Mouse (Mus musculus): ENCODE measurements at regions not wholly inside any gene's neighbourhood (a gene's known extent, or its start where the extent isn't known, plus 50 kb on each side); places are given as distances from the start of the nearest gene placed in this dataset.

DNA sequence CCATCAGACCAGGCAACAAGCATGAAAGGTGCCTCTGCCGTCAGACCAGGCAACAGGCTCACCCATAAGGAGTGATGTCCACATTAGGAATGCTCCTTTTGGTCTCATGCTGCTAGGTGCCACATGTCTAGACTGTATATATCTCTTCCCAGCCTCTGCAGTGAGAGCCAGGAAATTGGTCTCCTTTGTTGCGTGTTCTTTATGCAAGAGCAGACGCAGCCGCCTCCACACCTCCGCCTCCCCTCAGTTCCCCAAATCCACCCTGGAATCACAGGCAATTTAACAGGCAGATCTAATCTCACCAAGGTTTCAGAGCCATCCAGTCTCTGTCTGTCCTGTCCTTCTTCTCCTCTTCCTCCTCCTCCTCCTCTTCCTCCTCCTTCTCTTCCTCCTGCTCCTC, 207.0 kb downstream of the CK137956 start:
- ATAC-seq (replicated peaks; ENCODE audit: low read depth, poor library complexity, severe bottlenecking), result no peak

DNA sequence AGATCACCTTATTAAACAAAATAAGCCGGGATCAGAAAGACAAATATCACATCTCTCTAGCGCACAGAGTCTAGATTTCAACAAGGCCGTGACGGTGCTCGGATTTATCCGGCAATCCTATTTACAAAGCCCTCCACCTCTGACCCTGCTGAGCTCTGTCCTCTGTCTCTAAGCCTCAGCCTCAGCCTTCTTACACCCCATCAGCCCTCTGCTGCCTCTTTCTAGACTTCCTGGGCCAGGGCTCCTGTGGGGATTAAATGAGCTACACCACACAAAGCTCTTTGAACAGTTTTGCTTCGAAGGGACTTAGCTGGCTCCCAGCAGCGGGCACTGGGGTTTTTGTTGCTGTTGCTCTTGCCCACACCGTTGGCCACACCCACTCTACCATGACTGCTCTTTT, 211.8 kb downstream of the CK137956 start:
- no peak for ATAC-seq (replicated peaks; ENCODE audit: low read depth, poor library complexity, severe bottlenecking)

DNA sequence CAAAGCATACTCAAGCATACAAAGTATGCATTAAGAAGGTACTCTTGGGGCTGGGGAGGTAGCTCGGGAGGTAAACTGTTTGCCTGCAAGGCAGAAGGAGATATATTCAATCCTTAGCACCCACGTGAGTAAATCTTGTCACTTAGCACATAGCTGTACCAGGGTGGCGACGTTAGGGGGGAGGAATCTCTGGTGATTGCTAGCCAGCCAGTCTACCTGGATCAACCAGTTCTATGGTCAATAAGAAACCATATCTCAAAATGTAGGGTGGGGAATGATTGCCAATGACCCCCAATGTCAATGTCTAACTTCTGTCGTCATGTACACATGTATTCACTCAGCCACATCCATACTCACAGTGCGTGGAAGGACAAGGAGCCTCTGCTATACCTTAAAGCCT, 214.5 kb downstream of the CK137956 start:
- no peak for ATAC-seq (replicated peaks; ENCODE audit: low read depth, poor library complexity, severe bottlenecking)

DNA sequence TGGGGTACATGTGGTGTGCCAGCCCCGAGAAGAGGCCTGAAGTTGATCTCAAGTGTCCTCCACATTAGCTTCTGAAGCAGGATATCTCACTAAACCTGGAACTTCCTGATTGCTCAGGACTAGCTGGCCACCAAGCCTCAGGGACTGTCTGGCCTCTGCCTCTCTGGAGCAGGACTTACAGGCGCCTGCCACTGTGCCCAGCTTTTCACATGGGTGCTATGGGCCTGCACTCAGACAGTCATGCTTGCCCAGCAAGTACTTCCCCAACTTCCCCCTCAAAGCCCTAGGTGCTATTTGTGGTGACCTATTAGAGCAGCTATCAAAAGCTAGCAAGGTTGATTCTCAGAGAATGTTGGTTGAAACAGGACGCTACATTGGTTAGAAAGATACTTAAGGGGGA, 220.0 kb downstream of the CK137956 start:
- no peak for ATAC-seq (replicated peaks; ENCODE audit: low read depth, poor library complexity, severe bottlenecking)

DNA sequence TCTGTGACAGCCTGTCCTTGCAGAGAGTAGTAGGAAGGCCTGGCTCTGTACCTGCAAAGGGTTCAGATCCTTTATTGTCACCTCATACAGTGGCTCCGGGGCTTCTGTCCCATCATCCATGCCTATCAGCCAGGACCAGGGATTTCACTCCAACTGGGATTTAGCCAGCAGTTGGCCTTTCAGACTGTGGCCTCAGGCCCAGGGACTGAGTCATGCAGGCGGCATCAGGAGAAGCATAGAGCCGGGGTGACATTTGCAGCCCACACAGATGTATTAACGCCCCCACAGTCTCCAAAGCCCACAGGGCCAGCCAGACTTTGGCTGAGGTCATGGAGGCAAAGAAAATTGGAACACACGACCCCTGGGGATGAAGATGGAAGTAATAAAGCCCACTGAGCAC, 222.9 kb downstream of the CK137956 start:
- ATAC-seq (replicated peaks; ENCODE audit: low read depth, poor library complexity, severe bottlenecking), result no peak

DNA sequence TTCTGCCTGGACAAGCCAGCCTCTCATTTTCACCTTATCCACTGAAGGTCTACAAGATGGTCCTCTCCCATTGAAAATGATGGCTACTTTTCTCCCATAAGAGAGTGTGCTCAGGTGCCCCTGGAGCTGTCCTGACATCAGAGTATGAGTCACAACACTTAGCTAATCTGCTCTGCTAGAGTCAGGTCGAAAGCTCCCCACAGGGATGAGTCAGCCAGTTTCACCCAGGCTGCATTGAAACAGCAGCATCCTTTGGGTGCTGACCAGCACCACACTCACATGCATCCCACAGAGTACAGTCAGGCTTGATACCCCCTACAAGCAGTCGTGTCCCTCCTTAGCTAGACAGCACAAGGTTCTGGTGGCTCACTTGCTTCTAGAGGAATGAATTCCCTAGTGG, 234.0 kb downstream of the CK137956 start:
- ATAC-seq (replicated peaks; ENCODE audit: low read depth, poor library complexity, severe bottlenecking), result no peak

DNA sequence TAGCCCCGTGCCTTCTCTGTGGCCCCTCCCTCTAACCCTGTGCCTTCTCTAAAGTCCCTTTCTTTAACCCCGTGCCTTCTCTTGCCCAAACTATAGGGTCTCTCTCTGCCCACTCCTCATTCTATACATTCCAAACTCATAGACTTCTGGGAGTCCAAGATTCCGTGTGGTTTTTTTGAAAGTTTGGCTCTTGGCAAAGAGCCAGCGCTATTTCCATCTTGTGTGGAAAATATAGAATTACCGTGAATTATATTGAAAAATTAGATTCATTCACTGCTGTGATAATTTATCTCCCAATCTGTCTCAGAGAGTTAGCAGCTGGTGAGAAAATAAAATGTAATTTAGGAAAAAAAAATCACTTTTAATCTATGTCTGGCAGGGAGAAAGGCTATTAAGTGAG, 234.6 kb downstream of the CK137956 start:
- ATAC-seq (replicated peaks; ENCODE audit: low read depth, poor library complexity, severe bottlenecking), result no peak

DNA sequence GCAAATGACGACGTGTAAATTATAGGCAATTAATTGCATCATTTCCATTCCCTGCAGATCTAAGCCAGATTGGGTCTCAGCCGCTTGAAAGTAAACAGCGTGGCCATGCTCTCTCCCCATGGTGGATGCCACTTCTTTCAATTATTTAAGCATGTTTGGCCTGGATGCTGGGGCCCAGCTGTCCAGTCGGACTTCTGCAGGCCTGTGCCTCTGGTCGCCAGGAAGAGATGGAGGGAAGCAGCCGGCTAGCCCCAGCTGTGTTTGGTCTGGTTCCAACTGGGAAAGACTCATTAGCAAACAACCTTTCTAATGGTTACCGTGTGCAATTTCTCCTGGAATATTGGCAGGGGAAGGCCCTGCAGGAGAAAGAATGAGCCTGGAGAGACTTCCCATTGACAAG, 236.1 kb downstream of the CK137956 start:
- no peak for ATAC-seq (replicated peaks; ENCODE audit: low read depth, poor library complexity, severe bottlenecking)

DNA sequence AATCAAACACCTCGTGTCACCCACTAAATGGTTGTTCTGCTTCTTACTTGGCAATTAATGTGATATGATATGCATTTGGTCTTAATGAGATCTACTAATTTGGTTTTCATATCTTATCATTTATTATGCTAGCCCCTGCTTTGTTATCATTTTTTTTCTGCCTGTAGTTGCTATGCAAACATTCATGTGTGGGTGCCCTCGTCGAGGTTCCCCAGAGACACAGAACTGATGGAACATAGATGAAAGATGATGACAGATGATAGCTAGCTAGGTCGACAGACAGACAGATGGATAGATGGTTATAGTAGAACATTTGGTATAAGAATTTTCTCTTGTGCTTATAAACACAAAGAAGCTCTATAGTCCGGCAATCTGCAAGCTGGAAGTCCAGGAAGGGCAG, 252.1 kb downstream of the CK137956 start:
- no peak for ATAC-seq (replicated peaks; ENCODE audit: low read depth, poor library complexity, severe bottlenecking)

DNA sequence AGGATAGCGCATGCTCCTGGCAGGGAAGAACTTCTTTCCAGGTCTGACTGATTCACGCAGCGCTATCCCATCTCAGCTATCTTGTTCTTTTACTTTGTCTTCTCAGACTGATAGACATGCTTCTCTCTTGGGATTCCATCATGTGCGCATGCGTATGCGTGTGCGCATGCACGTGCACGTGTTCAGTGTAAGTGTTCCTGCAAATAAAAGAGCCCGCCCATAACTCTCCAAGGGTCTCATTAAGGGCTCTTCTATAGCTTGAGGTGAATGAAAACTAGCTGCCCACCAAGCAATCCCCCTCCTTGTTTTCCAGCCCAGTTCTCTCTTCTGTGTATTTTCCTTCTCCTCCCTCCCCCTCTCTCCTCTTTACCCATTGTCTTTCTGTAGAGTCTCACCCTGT, 258.5 kb downstream of the CK137956 start:
- no peak for ATAC-seq (replicated peaks; ENCODE audit: low read depth, poor library complexity, severe bottlenecking)

DNA sequence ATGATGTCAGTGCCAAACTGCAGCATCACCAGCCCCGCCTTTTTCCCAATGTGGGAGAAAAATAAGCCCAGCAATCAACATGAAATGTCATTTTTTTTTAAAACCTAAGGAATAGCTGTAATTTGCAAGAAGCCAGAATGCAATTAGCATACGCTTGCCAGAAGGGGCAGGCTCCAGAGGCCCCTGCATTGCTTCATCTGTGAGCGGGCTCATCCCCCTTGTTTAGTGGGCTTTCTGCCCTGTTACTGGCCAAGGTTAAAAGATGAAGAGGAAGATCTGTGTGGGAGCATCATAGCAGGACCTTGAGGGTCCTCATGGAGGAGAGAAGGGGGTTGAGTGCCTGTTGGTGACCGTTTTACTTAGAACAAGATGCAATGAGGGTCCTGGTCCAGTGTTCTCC, 259.9 kb downstream of the CK137956 start:
- no peak for ATAC-seq (replicated peaks; ENCODE audit: low read depth, poor library complexity, severe bottlenecking)

DNA sequence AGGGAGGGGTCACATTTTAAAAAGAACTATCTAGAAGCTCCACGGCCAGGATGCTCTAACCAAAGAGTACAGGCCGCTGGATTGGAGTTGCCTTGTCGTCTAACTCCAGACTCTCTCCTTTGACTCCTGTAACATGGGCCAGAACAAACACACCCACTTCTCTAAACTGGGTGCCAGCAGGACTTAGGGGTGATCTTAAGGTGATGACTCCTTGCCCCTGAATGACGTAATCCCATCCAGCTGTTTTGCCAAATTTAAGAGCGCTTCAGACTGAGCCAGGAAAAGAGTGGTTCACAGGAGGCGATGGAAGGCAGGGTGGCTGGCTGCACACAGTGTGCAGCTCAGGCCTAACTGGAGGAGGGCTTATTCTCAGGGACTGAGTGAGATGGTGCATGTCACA, 261.0 kb downstream of the CK137956 start:
- no peak for ATAC-seq (replicated peaks; ENCODE audit: low read depth, poor library complexity, severe bottlenecking)

DNA sequence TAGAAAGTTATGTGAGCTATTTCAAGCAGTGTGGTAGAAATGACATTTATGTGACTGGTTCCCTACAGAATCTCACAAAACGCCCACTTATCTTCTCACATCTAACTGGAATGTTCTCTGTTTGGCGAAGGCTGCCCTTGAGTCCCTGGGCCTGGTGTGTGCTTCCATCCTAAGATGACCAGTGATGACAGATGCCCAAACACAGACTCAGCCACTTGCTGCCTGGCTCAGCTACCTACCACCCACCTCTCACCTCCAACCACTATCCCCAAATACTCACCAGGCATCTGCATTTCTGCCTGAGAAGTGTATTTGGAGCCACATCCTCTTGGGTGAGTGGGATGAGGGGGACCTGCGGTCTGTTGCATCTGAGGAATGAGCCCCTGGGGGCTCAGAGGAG, 262.6 kb downstream of the CK137956 start:
- ATAC-seq (replicated peaks; ENCODE audit: low read depth, poor library complexity, severe bottlenecking), result no peak

DNA sequence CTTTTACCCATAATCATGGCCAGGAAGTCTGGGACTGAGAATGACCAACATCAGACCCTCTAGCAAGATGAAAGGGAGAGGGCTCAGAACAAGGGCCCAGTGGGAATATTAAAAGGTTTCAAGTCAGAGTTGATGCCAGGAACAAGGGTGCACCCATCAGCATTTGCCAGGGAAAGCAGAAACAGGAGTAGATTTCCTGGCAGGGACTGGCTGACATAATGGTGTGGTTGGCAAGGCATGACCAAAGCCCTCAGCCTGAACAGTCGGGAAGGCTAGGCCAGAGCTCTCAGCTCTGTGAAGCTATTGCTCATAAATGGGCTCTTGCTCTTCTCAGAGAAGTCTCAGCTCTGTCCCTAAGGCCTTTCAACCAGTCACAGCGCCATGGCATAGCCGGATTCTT, 263.6 kb downstream of the CK137956 start:
- ATAC-seq (replicated peaks; ENCODE audit: low read depth, poor library complexity, severe bottlenecking), result no peak

DNA sequence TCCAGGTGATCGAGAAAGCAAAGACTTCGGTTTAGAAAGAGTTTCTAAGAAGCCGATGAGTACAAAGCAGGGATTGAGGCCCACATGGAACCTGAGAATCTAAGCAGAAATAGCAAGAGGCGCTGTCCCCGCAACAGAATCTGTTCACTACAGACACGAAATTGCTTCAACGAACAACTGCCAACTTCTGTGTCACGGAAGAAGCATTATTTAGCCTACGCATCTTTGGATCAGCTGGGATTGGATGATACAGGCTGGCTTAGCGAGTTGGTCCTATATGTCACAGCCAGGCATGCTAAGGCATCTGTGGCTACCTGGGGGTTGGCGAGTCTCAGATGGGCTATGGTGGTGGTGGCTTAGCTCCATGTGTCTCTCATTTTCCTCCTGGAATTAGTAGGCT, 269.1 kb downstream of the CK137956 start:
- ATAC-seq (replicated peaks; ENCODE audit: low read depth, poor library complexity, severe bottlenecking), result no peak

DNA sequence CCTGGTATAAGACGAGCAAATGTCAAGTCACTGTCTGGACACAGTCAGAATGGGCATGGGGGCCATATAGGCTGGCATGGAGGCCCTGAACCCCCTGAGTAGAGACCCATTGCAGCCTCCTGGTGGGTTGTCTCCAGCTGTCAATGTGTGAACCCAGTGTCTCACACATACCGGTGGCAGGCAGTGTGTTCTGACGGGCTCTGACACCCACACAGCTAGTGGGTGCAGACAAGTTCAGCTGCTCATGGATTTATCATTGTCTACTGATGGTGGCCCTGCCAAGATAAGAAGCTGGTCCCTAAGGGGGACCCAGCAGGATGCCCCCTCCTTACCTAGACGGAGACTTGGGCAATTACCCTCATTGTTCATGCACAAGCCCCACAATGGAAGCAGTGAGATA, 280.8 kb downstream of the CK137956 start:
- no peak for ATAC-seq (replicated peaks; ENCODE audit: low read depth, poor library complexity, severe bottlenecking)

DNA sequence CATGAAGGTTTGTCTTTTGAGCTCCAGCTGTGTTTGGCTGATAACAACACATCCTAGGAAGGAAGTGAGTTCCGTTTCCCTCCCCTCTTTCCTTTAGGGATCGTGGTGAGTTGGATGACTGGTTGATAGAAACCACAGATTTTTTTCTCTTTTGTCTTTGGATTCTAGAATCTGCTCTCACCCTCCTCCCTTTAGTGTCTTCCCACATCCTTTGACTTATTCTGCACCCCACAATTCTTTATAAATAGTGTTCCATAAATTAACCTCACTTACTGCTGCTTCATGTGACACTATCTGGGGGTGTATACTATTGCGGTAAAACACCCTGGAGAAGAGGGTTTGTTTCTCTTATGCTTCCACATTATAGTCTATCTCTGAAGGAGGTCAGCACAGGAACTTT, 285.7 kb downstream of the CK137956 start:
- no peak for ATAC-seq (replicated peaks; ENCODE audit: low read depth, poor library complexity, severe bottlenecking)

DNA sequence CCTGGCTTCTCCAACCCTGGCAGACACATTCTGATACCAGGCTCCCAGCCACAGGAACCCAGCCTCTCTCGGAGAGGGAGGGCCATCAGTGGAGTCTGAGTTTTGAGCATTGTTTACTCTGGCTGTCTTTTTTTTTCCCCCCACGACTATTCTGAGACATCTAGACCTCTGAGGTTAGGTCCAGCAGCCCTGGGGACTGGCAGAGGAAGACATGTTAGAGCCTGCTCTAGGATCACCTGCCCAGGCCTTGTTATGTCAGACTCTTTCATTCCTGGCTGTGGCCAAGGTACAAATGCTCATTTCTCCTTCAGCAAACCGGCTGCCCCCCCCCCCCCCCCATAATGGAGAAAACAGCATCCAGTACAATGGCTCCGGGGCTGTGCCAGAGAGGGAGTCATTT, 291.4 kb downstream of the CK137956 start:
- no peak for ATAC-seq (replicated peaks; ENCODE audit: low read depth, poor library complexity, severe bottlenecking)

DNA sequence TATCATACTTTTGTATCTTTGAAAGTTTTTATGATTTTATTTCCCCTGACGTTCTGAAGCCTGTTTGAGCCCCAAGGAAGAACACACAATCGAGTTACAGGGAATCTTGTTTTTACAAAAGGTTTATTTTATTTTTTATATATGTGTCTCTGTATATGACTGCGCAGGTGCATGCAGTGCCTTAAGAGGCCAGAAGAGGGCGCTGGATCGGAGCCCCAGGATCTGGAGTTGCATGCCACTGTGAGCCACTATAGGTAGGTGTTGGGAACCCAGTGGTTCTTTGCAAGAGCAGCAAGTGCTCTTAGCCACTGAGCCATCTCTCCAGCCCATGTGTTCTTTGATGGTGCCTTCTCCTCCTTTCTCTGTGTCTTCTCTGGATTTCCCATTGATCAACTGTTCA, 292.3 kb downstream of the CK137956 start:
- ATAC-seq (replicated peaks; ENCODE audit: low read depth, poor library complexity, severe bottlenecking), result no peak

DNA sequence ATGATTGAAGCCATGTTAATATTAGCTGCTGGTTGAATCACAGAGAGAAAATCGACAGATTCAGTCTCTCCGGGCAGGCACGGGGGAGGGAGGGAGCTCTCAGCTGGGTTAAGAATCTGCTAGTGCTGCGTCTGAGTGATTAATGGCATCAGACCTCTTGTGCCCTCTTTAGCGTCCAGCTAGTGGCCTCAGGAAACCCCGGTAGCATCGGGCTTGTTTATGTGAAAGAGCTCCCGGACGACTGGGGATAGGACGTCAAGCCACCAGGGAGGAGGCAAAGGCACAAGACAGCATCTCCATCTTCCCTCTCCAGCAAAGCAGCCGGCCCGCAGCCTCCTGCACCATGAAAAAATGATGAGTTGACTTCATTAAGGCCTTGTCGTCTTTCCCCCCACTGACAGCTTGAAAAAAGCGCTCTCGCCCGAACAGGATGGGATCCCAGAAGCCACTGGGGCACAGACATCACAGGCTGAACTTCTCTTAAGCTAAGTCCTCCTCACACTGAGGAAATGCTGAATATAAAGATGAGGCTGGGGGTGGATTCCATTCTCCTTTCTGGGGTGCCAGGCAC, 294.9 kb downstream of the CK137956 start:
- no peak for ATAC-seq (replicated peaks; ENCODE audit: low read depth, poor library complexity, severe bottlenecking)

DNA sequence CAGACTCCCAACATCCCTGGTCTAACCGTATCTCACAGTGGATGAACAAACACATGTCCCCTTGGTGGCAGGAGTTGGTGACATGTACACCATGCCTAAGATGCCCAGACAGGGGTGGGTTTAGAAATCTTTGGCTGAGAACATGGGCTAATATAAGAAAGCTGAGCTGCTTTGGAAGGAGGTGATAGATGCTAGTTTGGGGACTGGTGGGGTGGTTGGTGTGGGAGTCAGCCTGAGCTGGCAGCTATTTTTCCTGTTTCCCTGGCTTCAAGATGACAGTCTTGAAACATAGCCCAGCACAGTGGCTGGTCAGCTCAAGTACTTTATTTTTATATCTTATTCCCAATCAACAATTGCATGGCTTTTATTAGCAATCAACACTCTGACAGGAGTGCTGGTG, 302.0 kb upstream of the Gjb5 start:
- no peak for ATAC-seq (replicated peaks; ENCODE audit: low read depth, poor library complexity, severe bottlenecking)

DNA sequence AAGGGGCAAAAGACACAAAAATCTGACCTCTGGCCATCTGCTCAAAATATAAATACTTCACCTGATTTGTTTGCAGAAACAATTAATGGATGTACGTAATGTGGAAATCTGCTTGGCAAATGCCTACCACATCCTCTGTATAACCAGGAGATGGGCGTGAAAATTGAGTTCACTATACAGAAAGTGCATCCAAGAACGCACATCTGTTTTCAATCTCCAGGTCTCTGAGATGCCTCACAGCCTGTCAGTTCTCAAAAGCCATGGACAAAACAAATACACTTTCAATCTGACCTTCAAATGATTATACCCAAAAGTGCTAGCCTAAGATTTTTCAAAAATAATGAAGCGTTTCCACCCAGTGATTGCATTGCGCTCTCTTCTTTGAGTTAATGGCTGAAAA, 293.6 kb upstream of the Gjb5 start:
- no peak for ATAC-seq (replicated peaks; ENCODE audit: low read depth, poor library complexity, severe bottlenecking)

DNA sequence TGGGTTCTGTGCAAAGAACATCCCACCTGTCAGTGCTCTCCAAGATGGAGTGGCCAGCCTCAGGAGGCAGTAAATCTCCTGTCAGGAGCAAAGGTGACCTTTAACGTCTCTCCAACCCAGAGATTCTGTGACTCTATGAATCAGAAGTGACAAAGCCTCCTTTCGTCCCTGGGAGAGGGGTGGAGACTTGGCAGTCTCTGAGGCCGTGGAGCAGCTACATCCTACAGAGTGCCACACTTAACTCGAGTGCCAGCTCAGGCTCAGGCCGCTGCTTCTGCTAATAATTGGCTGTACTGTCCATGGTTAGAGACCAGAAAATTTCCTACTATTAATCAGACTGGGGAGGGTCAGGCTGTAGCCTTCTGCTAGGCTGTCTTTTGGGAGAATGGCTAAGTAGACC, 290.0 kb upstream of the Gjb5 start:
- no peak for ATAC-seq (replicated peaks; ENCODE audit: low read depth, poor library complexity, severe bottlenecking)

All from common myeloid progenitor, adult 5-6 weeks (primary cell).